Comparison of ENCODE assay signal across 22 mouse cellular contexts in the genomic region with DNA sequence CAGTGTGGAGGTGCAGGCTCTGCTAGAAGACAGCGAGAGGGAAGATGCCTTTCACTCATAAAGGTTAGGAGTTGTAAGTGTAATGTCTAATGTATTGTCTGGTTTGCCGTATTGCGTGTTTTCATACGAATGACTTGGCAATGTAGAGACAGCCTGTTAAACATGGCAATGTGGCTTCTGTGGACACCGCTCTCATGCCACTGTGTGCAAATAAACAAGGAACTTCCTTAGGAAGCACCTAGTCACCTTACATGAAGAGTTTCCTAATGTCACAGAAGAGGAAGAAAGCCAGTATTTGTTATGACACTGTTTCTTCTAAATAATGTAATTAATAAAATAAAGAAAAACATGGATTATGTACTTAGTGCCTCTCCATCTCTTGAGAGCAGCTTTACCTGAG. TPM values are rescaled to one million over a fixed set of nuclear protein-coding genes. Genes with fewer than 3 reads are reported as not detected.
DNase-seq lines count a peak whose midpoint lies in the region; ATAC-seq lines count a peak whose summit lies in the region.
"Had no signal": no experiment of that assay in that cellular context is flagged by ENCODE, and none has a peak within 500 bp of the region (broad histone marks: within the 10 kb centered on the region; RNA-seq: fewer than 3 reads in every experiment).

No protein-coding gene starts in this region.

- DNase-seq in lung, postnatal 36 days: peak; percentile 13
- no peak for DNase-seq in lung, adult 18-20 months
- no peak for DNase-seq in cerebellum, adult 9-10 months
- no peak for DNase-seq in Muller cell, postnatal 12 days (ENCODE audit: inconsistent ontology term)
- DNase-seq: adrenal gland, adult 2 months; adrenal gland, postnatal 14 days; B cell, adult 2 months; cerebellum, adult 11 months; cerebellum, adult 2 months; cerebellum, postnatal 10 days; cerebellum, postnatal 36 days; gastrocnemius, postnatal 14 days; heart, adult 18-20 months; heart, postnatal 10 days; heart, postnatal 36 days had no signal

- ATAC-seq in megakaryocyte, adult 5-6 weeks (ENCODE audit: poor library complexity, severe bottlenecking): peak; percentile 85
- peak; percentile 83 for ATAC-seq in neutrophil, adult 5-6 weeks (ENCODE audit: extremely low read depth, insufficient number of reproducible peaks, low FRiP score, poor library complexity, severe bottlenecking)
- ATAC-seq: forebrain, embryonic 13.5 days; forebrain, embryonic 16.5 days; hindbrain, postnatal 0 days; inflammation-experienced regulatory T-cells, adult 6 months had no signal

RNA-seq across cellular contexts. Expression of a gene that starts 15.1 kb away (rescaled TPM):
- 22.9 and 28.0 TPM in 2 replicates for total RNA-seq in megakaryocyte, adult 5-6 weeks (2015)
- total RNA-seq in megakaryocyte, adult 5-6 weeks (2017): 29.2 and 36.1 TPM in 2 replicates
- total RNA-seq in neutrophil, adult 5-6 weeks (2017): 111 and 119 TPM in 2 replicates
- total RNA-seq: gastrocnemius, adult 18-20 months; gastrocnemius, postnatal 14 days had no signal
